Mouse (Mus musculus) liver, embryonic 14.5 days (tissue): ENCODE measurements at regions not wholly inside any gene's neighbourhood (a gene's known extent, or its start where the extent isn't known, plus 50 kb on each side); places are given as distances from the start of the nearest gene placed in this dataset.

Source experiments
- ATAC-seq: fragments of 200-750 bp; cut with Nextera tagmentation; 2 replicates; pipeline ENCODE4 v1.8.0; 2017; ENCODE audit warnings: moderate number of reproducible peaks, mild to moderate bottlenecking, moderate library complexity; ENCODE audit not compliant: insufficient read depth
- DNase-seq, 3 experiments: peaks; one replicate each; pipeline ENCODE4 v3.0.0-alpha.2; 2012 to 2013; ENCODE audit warnings: low read depth in 3 of 3, low spot score in 3 of 3
- H3K27ac ChIP-seq: fragments of 300-500 bp; sonication (generic); 2 replicates; pipeline ENCODE4 v1.5.1; 2014; ENCODE audit warnings: moderate library complexity, mild to moderate bottlenecking, control low read depth, inconsistent platforms
- H3K27me3 ChIP-seq: fragments of 300-500 bp; sonication (generic); 2 replicates; pipeline ENCODE4 v1.6.1; 2014; ENCODE audit warnings: mild to moderate bottlenecking, low read length, moderate library complexity; ENCODE audit not compliant: control insufficient read depth, insufficient read depth
- H3K36me3 ChIP-seq: fragments of 300-500 bp; sonication (generic); replicated peaks from 2 replicates; pipeline ENCODE4 v1.6.1; 2014; ENCODE audit warnings: low read depth; ENCODE audit not compliant: control insufficient read depth, insufficient read depth
- H3K4me1 ChIP-seq, 2 experiments: fragments of 200-500 bp in 1 of 2; fragments of 300-500 bp in 1 of 2; sonication (generic) in 1 of 2; replicated peaks; 2 replicates each; pipeline ENCODE4 v1.6.1; 2012 to 2014; ENCODE audit warnings: antibody characterized with exemption in 1 of 2, inconsistent platforms in 1 of 2, low read length in 1 of 2; ENCODE audit not compliant: control insufficient read depth in 2 of 2, insufficient read depth in 2 of 2
- H3K4me2 ChIP-seq: fragments of 300-500 bp; sonication (generic); 2 replicates; pipeline ENCODE4 v1.6.1; 2014; ENCODE audit warnings: low read depth, mild to moderate bottlenecking, control low read depth, moderate library complexity
- H3K4me3 ChIP-seq, 2 experiments: fragments of 200-500 bp in 1 of 2; fragments of 300-500 bp in 1 of 2; sonication (generic) in 1 of 2; 2 replicates each; pipeline ENCODE4 v1.5.1; 2012 to 2014; ENCODE audit warnings: low read depth in 2 of 2, low read length in 2 of 2, mild to moderate bottlenecking in 2 of 2, control low read depth in 1 of 2, inconsistent platforms in 1 of 2, moderate library complexity in 1 of 2; ENCODE audit not compliant: insufficient read depth in 1 of 2
- H3K9ac ChIP-seq: fragments of 300-500 bp; sonication (generic); replicated peaks from 2 replicates; pipeline ENCODE4 v1.6.1; 2014; ENCODE audit warnings: mild to moderate bottlenecking, control low read depth, moderate library complexity
- H3K9me3 ChIP-seq: fragments of 300-500 bp; sonication (generic); 2 replicates; pipeline ENCODE4 v1.6.1; 2016; ENCODE audit warnings: low read length, mixed read lengths; ENCODE audit not compliant: control insufficient read depth
- CTCF ChIP-seq: IDR thresholded peaks from 2 replicates; pipeline ENCODE4 v1.5.1; 2016; ENCODE audit warnings: antibody characterized with exemption, low read depth, control low read depth
- EP300 ChIP-seq: IDR thresholded peaks from 2 replicates; pipeline ENCODE4 v1.6.1; 2016; ENCODE audit warnings: antibody characterized with exemption, low read depth
- WGBS: fragments of 180-500 bp; shearing (Covaris S2); extraction: QIAGEN DNeasy Blood & Tissue Kit; methylation state at CpG from one replicate; pipeline ENCODE4 v1.1.7; 2014; ENCODE audit not compliant: insufficient replicate concordance; 5-methylcytosine and 5-hydroxymethylcytosine counted together

DNA sequence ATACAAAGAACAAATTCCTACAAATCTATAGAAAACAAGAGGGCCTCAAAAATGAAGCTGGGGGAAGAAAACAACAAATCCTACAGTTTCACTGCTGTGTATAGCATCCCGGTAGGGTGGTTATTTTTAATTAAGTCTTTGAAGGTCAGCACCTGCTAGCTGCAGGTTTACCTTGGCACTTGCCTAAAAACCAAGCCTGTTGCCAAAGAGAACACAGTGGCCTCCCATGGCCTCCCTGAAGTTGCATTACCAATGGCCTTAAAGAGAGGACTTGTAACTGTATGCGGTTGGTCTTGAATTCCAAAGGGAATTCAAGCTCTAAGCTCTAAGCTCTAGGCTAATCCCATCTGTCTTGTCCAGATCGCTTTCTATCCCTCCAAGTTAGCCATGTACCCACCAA is 169.7 kb upstream of the Ankrd55 start:
- 77% methylated on average over 3 of the region's 3 CpGs for WGBS
- no peak for ATAC-seq

DNA sequence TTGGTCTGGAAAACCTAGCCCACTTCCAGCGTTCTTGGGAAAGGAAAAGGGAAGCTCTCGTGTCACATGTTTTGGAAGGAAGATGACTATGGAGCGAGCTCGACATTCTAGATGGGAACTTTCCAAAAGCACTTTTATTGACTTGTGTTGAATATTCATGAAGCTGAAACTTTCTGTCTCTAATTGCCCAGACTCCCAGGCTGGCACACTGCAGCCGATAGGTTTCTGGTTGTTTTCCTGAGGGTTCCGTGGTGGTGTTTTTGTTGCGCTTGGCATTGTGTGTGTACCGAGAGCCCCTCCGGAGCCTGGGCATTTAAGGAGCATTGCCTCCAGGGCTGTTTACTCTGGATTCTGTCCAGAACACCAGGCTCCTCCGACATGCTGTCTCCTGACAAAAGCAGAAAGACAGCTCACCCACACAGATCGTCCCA is 168.6 kb upstream of the Ankrd55 start:
- no peaks in the 10 kb centered on the region; a peak in 1 of 4 replicates for H3K4me1 ChIP-seq
- no peak overlapping the region for H3K9ac ChIP-seq
- TF ChIP-seq EP300 (no peak), CTCF (no peak)
- H3K27me3 ChIP-seq: no peaks in the 10 kb centered on the region
- H3K27ac ChIP-seq: no peak overlapping the region
- WGBS: 49% methylated on average over 11 of the region's 11 CpGs
- ATAC-seq (no peak), DNase-seq (no peak)
- H3K36me3 ChIP-seq: no peaks in the 10 kb centered on the region
- no peak overlapping the region for H3K4me3 ChIP-seq
- H3K9me3 ChIP-seq: no peaks in the 10 kb centered on the region
- H3K4me2 ChIP-seq: no peak overlapping the region

More for the DNA sequence above, 169.7 kb upstream of the Ankrd55 start:
- no peak for DNase-seq
- Histone ChIP-seq H3K36me3 (no peaks in the 10 kb centered on the region), H3K9me3 (no peaks in the 10 kb centered on the region), H3K4me3 (no peak overlapping the region), H3K27me3 (peaks cover 3% of the 10 kb centered on the region), H3K4me1 (no peaks in the 10 kb centered on the region; a peak in 1 of 4 replicates), H3K4me2 (no peak overlapping the region), H3K27ac (no peak overlapping the region), H3K9ac (no peak overlapping the region)
- no peak for TF ChIP-seq EP300
- TF ChIP-seq CTCF: no peak

DNA sequence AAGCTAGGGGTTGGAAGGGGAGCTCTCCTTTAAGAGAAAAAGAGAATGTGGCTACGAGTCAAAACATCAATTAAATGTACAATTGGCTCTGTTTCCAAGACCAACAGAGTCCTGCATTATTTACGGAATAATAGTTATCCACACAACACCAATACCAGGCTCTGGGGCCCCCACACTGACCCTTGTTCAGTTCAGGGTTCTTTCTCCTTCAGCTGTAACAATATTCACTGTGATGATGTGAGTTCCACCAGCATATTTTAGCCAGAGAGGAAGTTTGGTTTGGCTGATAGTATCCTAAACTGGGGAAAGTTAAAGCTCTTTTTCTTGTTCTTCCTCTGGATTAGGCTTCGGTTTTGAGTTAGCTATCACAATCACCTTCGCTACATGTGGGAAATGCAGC is 167.9 kb upstream of the Ankrd55 start:
- Histone ChIP-seq H3K9ac (no peak overlapping the region), H3K4me3 (no peak overlapping the region), H3K36me3 (no peaks in the 10 kb centered on the region), H3K9me3 (no peaks in the 10 kb centered on the region), H3K4me2 (no peak overlapping the region), H3K4me1 (no peaks in the 10 kb centered on the region; a peak in 1 of 4 replicates), H3K27me3 (no peaks in the 10 kb centered on the region), H3K27ac (no peak overlapping the region)
- ATAC-seq (no peak), DNase-seq (no peak)
- TF ChIP-seq EP300 (no peak), CTCF (no peak)
- WGBS: 51% methylated on average over 4 of the region's 4 CpGs

DNA sequence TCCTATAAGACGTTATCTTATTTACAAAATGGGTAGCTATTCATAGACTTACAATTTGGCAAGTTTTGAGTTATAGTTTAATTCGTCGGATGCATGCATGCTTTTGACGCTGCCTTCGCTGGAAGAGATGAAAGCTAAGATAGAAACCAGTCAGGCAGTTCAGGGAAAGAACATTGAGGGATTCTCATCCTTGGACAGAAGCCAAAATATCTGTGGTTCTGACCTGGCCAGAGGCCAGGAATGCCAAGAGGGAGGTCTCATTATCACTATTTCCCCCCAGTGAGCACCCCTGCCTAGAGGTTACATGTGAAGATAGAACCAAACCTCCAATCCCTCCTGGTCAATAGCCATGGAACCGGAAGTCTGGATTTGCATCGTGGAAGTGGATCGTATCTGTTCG is 167.1 kb upstream of the Ankrd55 start:
- Histone ChIP-seq H3K4me1 (no peaks in the 10 kb centered on the region; a peak in 1 of 4 replicates), H3K4me2 (no peak overlapping the region), H3K9me3 (no peaks in the 10 kb centered on the region), H3K36me3 (no peaks in the 10 kb centered on the region), H3K4me3 (no peak overlapping the region), H3K9ac (no peak overlapping the region), H3K27ac (no peak overlapping the region), H3K27me3 (no peaks in the 10 kb centered on the region)
- no peak for DNase-seq
- WGBS: 79% methylated on average over 9 of the region's 9 CpGs
- TF ChIP-seq EP300 (no peak), CTCF (no peak)
- no peak for ATAC-seq

DNA sequence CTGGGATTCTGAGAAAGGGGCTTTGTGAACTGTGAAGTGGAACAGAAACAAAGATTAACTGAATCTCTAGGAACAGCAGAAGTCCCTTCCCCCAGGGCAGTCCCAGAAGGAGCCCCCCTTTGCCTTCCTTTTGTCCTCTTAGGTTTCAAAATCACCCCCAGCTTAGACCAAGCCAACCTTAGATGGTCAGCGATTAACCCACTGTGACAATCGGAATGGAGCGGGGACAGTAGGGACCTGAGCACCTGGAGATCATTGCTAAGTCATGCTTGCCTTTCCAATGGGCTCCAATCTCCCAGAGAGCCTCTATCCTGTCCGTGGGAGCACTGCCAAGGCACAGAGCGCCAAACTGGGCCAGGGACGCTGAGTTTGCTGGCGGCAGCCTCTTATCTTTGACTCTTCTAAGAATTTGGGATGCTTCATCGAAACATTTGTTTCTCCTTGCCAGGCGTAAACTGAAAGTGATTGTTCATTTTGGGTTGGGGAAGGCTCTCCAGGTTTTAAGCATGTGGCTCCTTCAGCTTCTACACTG is 165.3 kb upstream of the Ankrd55 start:
- H3K27ac ChIP-seq: no peak overlapping the region
- no peak for DNase-seq
- H3K9ac ChIP-seq: no peak overlapping the region
- no peaks in the 10 kb centered on the region for H3K9me3 ChIP-seq
- TF ChIP-seq CTCF (no peak), EP300 (no peak)
- WGBS: 67% methylated on average over 9 of the region's 9 CpGs
- H3K36me3 ChIP-seq: no peaks in the 10 kb centered on the region
- H3K4me1 ChIP-seq: no peaks in the 10 kb centered on the region; a peak in 1 of 4 replicates
- no peak for ATAC-seq
- no peaks in the 10 kb centered on the region for H3K27me3 ChIP-seq
- H3K4me3 ChIP-seq: no peak overlapping the region
- H3K4me2 ChIP-seq: no peak overlapping the region
